Mouse (Mus musculus): ENCODE measurements around the gene Cnnm4.

DNA sequence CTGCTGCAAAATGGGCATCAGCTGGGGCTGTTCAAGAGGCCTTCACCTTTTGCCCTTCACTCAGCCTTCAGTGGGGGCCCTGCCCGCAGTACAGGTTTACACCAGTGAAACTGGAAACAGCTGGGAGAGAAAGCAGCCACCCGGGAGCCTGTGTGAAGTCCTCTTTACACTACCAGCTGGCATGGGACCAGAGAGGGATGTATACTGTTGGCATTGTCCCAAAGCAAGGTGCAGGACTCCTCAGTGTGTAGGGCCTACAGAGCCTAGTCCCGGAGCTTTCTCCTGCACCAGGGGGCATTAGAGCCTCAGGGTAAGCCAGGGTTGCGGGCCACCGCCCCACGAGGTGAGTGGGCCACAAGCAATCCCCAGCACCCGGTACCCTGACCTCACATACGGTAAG is 59.1 kb downstream of the Cnnm4 start:
- TF ChIP-seq E2F4 (IDR thresholded peaks at IDR 0.05; ENCODE audit: insufficient read depth), result no peak
- TF ChIP-seq TCF12 (IDR thresholded peaks at IDR 0.05; ENCODE audit: insufficient read depth, poor library complexity, severe bottlenecking), result no peak
- no peak for TF ChIP-seq POLR2A (IDR thresholded peaks at IDR 0.05; ENCODE audit: insufficient read length, low read depth)
- no peak for TF ChIP-seq USF1 (IDR thresholded peaks at IDR 0.05; ENCODE audit: low read depth)
- TF ChIP-seq POLR2AphosphoS2 (IDR thresholded peaks at IDR 0.05; ENCODE audit: insufficient read length, low read depth), result no peak
- no peak for TF ChIP-seq MYOD1 (IDR thresholded peaks at IDR 0.05; ENCODE audit: control insufficient read depth in 1 of 3, insufficient read length in 2 of 3, low read depth in 2 of 3)
- no peak for TF ChIP-seq MAX (IDR thresholded peaks at IDR 0.05; ENCODE audit: low read depth)
- TF ChIP-seq MYOG (IDR thresholded peaks at IDR 0.05; ENCODE audit: control insufficient read depth in 1 of 3, insufficient read depth in 1 of 3, insufficient read length in 2 of 3, low read depth in 2 of 3), result no peak

Data from myocyte (in vitro differentiated cells).